Mouse (Mus musculus) adrenal gland, adult 2 months (tissue): Measurements from ENCODE around the gene Rpl38. TPM values are rescaled to one million over a fixed set of nuclear protein-coding genes. Genes with fewer than 3 reads are reported as not detected.

ENCODE experiments used
- DNase-seq: peaks from one replicate; pipeline ENCODE4 v3.0.0; 2021
- polyA plus RNA-seq: library from polyadenylated mRNA; depleted of rRNA; stranded (reverse); fragments of >200 nt; gene quantifications from 2 replicates; pipeline ENCODE4 v1.2.3, GENCODE M21; 2012; rRNA removed
- total RNA-seq, 2 experiments: library from RNA; stranded (reverse); gene quantifications; 2 replicates each; pipeline ENCODE4 v1.2.3; 2021

Rpl38 gene
- total and polyA plus RNA-seq, 3 experiments, result 64.3 to 1,186 (median 1,183) TPM

- no peak for DNase-seq
These were observed 36.0 kb downstream of the Rpl38 start for GRCm38 (mm10) chr11:114704071-114704913.

GRCm38 (mm10) chr11:114706358-114706757 is 38.0 kb downstream of the Rpl38 start:
- DNase-seq, result no peak

- no peak for DNase-seq
These were observed 43.1 kb downstream of the Rpl38 start for GRCm38 (mm10) chr11:114711393-114711792.

- DNase-seq, result peak; percentile 84
These were observed 43.5 kb downstream of the Rpl38 start for GRCm38 (mm10) chr11:114711861-114712260.

- no peak for DNase-seq
These were observed 46.2 kb downstream of the Rpl38 start for GRCm38 (mm10) chr11:114714526-114714925.

- no peak for DNase-seq
These were observed 47.2 kb downstream of the Rpl38 start for GRCm38 (mm10) chr11:114715531-114715930.

GRCm38 (mm10) chr11:114720535-114720934 is 52.2 kb downstream of the Rpl38 start:
- DNase-seq, result no peak

Other genes with a start within 250 kb of the Rpl38 start
- gene Ttyh2, start 6.9 kb downstream of the Rpl38 start, total RNA-seq, result 100 to 1,000 TPM in 1 of 2 experiments, 10 to 100 TPM in 1; 70.3 to 115 TPM
- gene Ttyh2, start 6.9 kb downstream of the Rpl38 start, polyA plus RNA-seq, result 135 and 182 TPM in 2 replicates
- under 1 TPM; 0.17 to 0.58 TPM for gene Dnaic2, start 58.9 kb downstream of the Rpl38 start, total RNA-seq
- 0.49 and 0.85 TPM in 2 replicates for gene Dnaic2, start 58.9 kb downstream of the Rpl38 start, polyA plus RNA-seq
- under 1 TPM; 0.48 to 0.66 TPM for gene Kif19a, start 96.9 kb downstream of the Rpl38 start, total RNA-seq
- gene Kif19a, start 96.9 kb downstream of the Rpl38 start, polyA plus RNA-seq, result 0.48 and 1.3 TPM in 2 replicates
- gene Btbd17, start 127.4 kb downstream of the Rpl38 start, total RNA-seq, result not detected
- gene Btbd17, start 127.4 kb downstream of the Rpl38 start, polyA plus RNA-seq, result 0.24 and 0.32 TPM in 2 replicates
- gene Gpr142, start 130.4 kb downstream of the Rpl38 start, total RNA-seq, result not detected
- not detected in 2 replicates for gene Gpr142, start 130.4 kb downstream of the Rpl38 start, polyA plus RNA-seq
- 1 to 10 TPM; 4.0 to 7.1 TPM for gene Gprc5c, start 182.6 kb downstream of the Rpl38 start, total RNA-seq
- 5.2 and 7.6 TPM in 2 replicates for gene Gprc5c, start 182.6 kb downstream of the Rpl38 start, polyA plus RNA-seq
- gene Cd300a, start 221.5 kb downstream of the Rpl38 start, total RNA-seq, result 1 to 10 TPM; 1.5 TPM
- gene Cd300a, start 221.5 kb downstream of the Rpl38 start, polyA plus RNA-seq, result 0.80 and 0.81 TPM in 2 replicates